Mouse (Mus musculus) cerebellum, adult 2 months (tissue): ENCODE results near the gene Ctnnbl1.

ENCODE experiments used
- CTCF ChIP-seq: fragments of 200-500 bp; IDR thresholded peaks from 2 replicates; pipeline ENCODE4 v1.5.1; 2011; ENCODE audit warnings: low read depth, mild to moderate bottlenecking, control low read depth, low read length, moderate library complexity, borderline replicate concordance; ENCODE audit not compliant: insufficient read depth
- POLR2A ChIP-seq: fragments of 200-500 bp; IDR thresholded peaks from 2 replicates; pipeline ENCODE4 v1.6.1; 2011; ENCODE audit warnings: low read length, control low read depth, borderline replicate concordance; ENCODE audit not compliant: insufficient read depth

DNA sequence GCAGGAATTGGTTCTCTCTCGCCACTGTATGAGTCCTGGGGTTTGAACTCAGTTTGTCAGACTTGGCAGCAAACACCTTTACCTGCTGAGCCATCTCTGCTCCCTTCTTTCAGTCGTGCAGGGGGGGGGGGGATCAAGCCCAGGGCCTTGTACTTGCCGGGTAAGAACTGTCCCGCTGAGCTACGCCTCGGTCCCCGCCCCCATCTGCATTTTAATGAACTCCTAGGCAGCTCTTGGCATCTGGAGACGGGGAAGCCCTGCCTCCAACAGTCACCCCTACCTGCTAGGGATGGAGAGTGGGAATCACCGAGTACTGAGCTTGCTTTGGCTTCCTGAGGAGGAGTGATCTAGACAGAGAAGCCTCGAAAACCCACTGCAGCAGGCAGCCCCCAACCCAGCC is 181.3 kb downstream of the Ctnnbl1 start:
- TF ChIP-seq CTCF = no peak
- TF ChIP-seq POLR2A = no peak
